Mouse (Mus musculus) frontal cortex, postnatal 36 days (tissue): Measurements from ENCODE around the gene Rpl36.

Source experiments
- DNase-seq, 2 experiments: peaks; one replicate each; pipeline ENCODE4 v3.0.0; 2022; ENCODE audit warnings: low spot score in 2 of 2

Gene Rpl36

GRCm38 (mm10) chr17:56613236-56613844, at the start of gene Rpl36:
TSS of gene Rpl36 (plus strand) at chr17:56613416.
- peak; percentile 97 to 98 for DNase-seq

GRCm38 (mm10) chr17:56566293-56566692, 46.9 kb upstream of the Rpl36 start:
- no peak for DNase-seq

GRCm38 (mm10) chr17:56566918-56567317, 46.3 kb upstream of the Rpl36 start:
- no peak for DNase-seq

- no peak for DNase-seq
Measured at GRCm38 (mm10) chr17:56567370-56567769, 45.8 kb upstream of the Rpl36 start.

GRCm38 (mm10) chr17:56570287-56570686, 42.9 kb upstream of the Rpl36 start:
- DNase-seq = no peak

GRCm38 (mm10) chr17:56572154-56572553, 41.1 kb upstream of the Rpl36 start:
- no peak for DNase-seq

- no peak for DNase-seq
Measured at GRCm38 (mm10) chr17:56572939-56573338, 40.3 kb upstream of the Rpl36 start.

- DNase-seq = no peak
Measured at GRCm38 (mm10) chr17:56583071-56583470, 30.1 kb upstream of the Rpl36 start.

GRCm38 (mm10) chr17:56583611-56584256, 29.5 kb upstream of the Rpl36 start:
- peak in 1 of 2 experiments; percentile 18 for DNase-seq

GRCm38 (mm10) chr17:56584257-56585130, 28.7 kb upstream of the Rpl36 start, which contains the start of the genes Safb2 and Safb:
TSS of gene Safb2 (minus strand) at chr17:56584585.
TSS of gene Safb (plus strand) at chr17:56584825.
- DNase-seq = peak; percentile 100

- no peak for DNase-seq
Measured at GRCm38 (mm10) chr17:56585171-56585821, 27.9 kb upstream of the Rpl36 start.

- DNase-seq = no peak
Measured at GRCm38 (mm10) chr17:56587773-56588172, 25.4 kb upstream of the Rpl36 start.

- DNase-seq = no peak
Measured at GRCm38 (mm10) chr17:56588921-56589320, 24.3 kb upstream of the Rpl36 start.

- DNase-seq = no peak
Measured at GRCm38 (mm10) chr17:56592553-56592952, 20.7 kb upstream of the Rpl36 start.

GRCm38 (mm10) chr17:56593527-56594271, 19.5 kb upstream of the Rpl36 start:
- no peak for DNase-seq

- DNase-seq = no peak
Measured at GRCm38 (mm10) chr17:56603186-56604069, 9.8 kb upstream of the Rpl36 start.

GRCm38 (mm10) chr17:56604070-56604380, 9.2 kb upstream of the Rpl36 start:
- DNase-seq = no peak

GRCm38 (mm10) chr17:56604422-56604821, 8.8 kb upstream of the Rpl36 start:
- no peak for DNase-seq

GRCm38 (mm10) chr17:56605431-56605830, 7.8 kb upstream of the Rpl36 start:
- DNase-seq = no peak

- no peak for DNase-seq
Measured at GRCm38 (mm10) chr17:56607521-56608062, 5.6 kb upstream of the Rpl36 start.
